Mouse (Mus musculus) limb, embryonic 10.5 days (tissue): Measurements from ENCODE around the gene Rbm15. TPM values are rescaled to one million over a fixed set of nuclear protein-coding genes. Genes with fewer than 3 reads are reported as not detected.

ENCODE experiments used
- DNase-seq: peaks from one replicate; pipeline ENCODE4 v3.0.0-alpha.2; 2017; ENCODE audit warnings: low spot score
- H3K27ac ChIP-seq: fragments of 300-500 bp; sonication (generic); 2 replicates; pipeline ENCODE4 v1.5.1; 2016; ENCODE audit warnings: mild to moderate bottlenecking
- H3K27me3 ChIP-seq: fragments of 300-500 bp; sonication (generic); 2 replicates; pipeline ENCODE4 v1.6.1; 2016; ENCODE audit warnings: low read depth, mild to moderate bottlenecking; ENCODE audit not compliant: poor library complexity, severe bottlenecking
- H3K36me3 ChIP-seq: fragments of 300-500 bp; sonication (generic); 2 replicates; pipeline ENCODE4 v1.6.1; 2016; ENCODE audit warnings: mild to moderate bottlenecking, moderate library complexity
- H3K4me1 ChIP-seq: fragments of 300-500 bp; sonication (generic); 2 replicates; pipeline ENCODE4 v1.6.1; 2016
- H3K4me3 ChIP-seq: fragments of 300-500 bp; sonication (generic); 2 replicates; pipeline ENCODE4 v1.5.1; 2016; ENCODE audit warnings: mild to moderate bottlenecking, moderate library complexity
- H3K9me3 ChIP-seq: fragments of 300-500 bp; sonication (generic); replicated peaks from 2 replicates; pipeline ENCODE4 v1.6.1; 2016; ENCODE audit warnings: mild to moderate bottlenecking
- WGBS: fragments of 180-500 bp; shearing (Covaris S2); methylation state at CpG from one replicate; pipeline ENCODE4 v1.1.7; 2016; 5-methylcytosine and 5-hydroxymethylcytosine counted together
- polyA plus RNA-seq: library from polyadenylated mRNA; unstranded; fragments of >200 nt; fragmentation: Nextera tagmentation; extraction: Ambion mirVana; gene quantifications from 2 replicates; pipeline ENCODE4 v1.2.1, GENCODE M21; 2016

The Rbm15 gene
- polyA plus RNA-seq, result 17.2 and 17.4 TPM in 2 replicates

- Histone ChIP-seq H3K27ac (peak within 1 kb of the TSS; percentile 98), H3K36me3 (peaks cover 31% of the 10 kb centered on the region), H3K4me3 (peak within 1 kb of the TSS; percentile 97), H3K27me3 (no peaks in the 10 kb centered on the region), H3K9me3 (no peaks in the 10 kb centered on the region), H3K4me1 (peaks cover 38% of the 10 kb centered on the region)
- under 1% methylated on average over 62 of the region's 62 CpGs for WGBS
- peak; percentile 90 for DNase-seq
These were observed at the start of gene Rbm15 for GRCm38 (mm10) chr3:107333381-107334201. TSS of gene Rbm15 (minus strand) at chr3:107333673.

GRCm38 (mm10) chr3:107379422-107379821 is 45.9 kb upstream of the Rbm15 start:
- DNase-seq, result peak; percentile 70
- WGBS, result 4% methylated on average over 4 of the region's 4 CpGs
- no peaks in the 10 kb centered on the region for H3K9me3 ChIP-seq

GRCm38 (mm10) chr3:107378626-107379025 is 45.2 kb upstream of the Rbm15 start:
- Histone ChIP-seq H3K27ac (no peak overlapping the region), H3K9me3 (no peaks in the 10 kb centered on the region), H3K4me1 (peaks cover 17% of the 10 kb centered on the region), H3K27me3 (0 out of 2 replicates have a peak, but pooled peaks cover 8% of the 10 kb centered on the region), H3K36me3 (no peaks in the 10 kb centered on the region), H3K4me3 (no peak overlapping the region)
- WGBS, result 65% methylated on average over 5 of the region's 5 CpGs
- no peak for DNase-seq

More at GRCm38 (mm10) chr3:107379422-107379821, 45.9 kb upstream of the Rbm15 start:
- H3K27ac ChIP-seq, result no peak overlapping the region
- 0 out of 2 replicates have a peak, but pooled peaks cover 8% of the 10 kb centered on the region for H3K27me3 ChIP-seq
- H3K36me3 ChIP-seq, result no peaks in the 10 kb centered on the region
- peaks cover 16% of the 10 kb centered on the region for H3K4me1 ChIP-seq
- H3K4me3 ChIP-seq, result no peak overlapping the region

- no peak overlapping the region for H3K4me3 ChIP-seq
- H3K27me3 ChIP-seq, result no peaks in the 10 kb centered on the region
- 12% methylated on average over 6 of the region's 6 CpGs for WGBS
- no peaks in the 10 kb centered on the region for H3K36me3 ChIP-seq
- H3K27ac ChIP-seq, result no peak overlapping the region
- no peak for DNase-seq
- peaks cover 14% of the 10 kb centered on the region for H3K4me1 ChIP-seq
- H3K9me3 ChIP-seq, result no peaks in the 10 kb centered on the region
These were observed 41.6 kb upstream of the Rbm15 start for GRCm38 (mm10) chr3:107374948-107375664.

- Histone ChIP-seq H3K36me3 (no peaks in the 10 kb centered on the region), H3K4me1 (peaks cover 18% of the 10 kb centered on the region), H3K27me3 (0 out of 2 replicates have a peak, but pooled peaks cover 27% of the 10 kb centered on the region), H3K27ac (no peak overlapping the region), H3K9me3 (no peaks in the 10 kb centered on the region), H3K4me3 (no peak overlapping the region)
- DNase-seq, result no peak
- 83% methylated on average over 6 of the region's 6 CpGs for WGBS
These were observed 35.7 kb upstream of the Rbm15 start for GRCm38 (mm10) chr3:107369156-107369555.

GRCm38 (mm10) chr3:107367938-107368599 is 34.6 kb upstream of the Rbm15 start:
- Histone ChIP-seq H3K36me3 (no peaks in the 10 kb centered on the region), H3K9me3 (no peaks in the 10 kb centered on the region)
- 83% methylated on average over 8 of the region's 8 CpGs for WGBS

GRCm38 (mm10) chr3:107365341-107365740 is 31.9 kb upstream of the Rbm15 start:
- H3K27ac ChIP-seq, result no peak overlapping the region
- H3K36me3 ChIP-seq, result no peaks in the 10 kb centered on the region
- 0 out of 2 replicates have a peak, but pooled peaks cover 27% of the 10 kb centered on the region for H3K27me3 ChIP-seq
- no peaks in the 10 kb centered on the region for H3K9me3 ChIP-seq
- DNase-seq, result no peak
- 74% methylated on average over 4 of the region's 4 CpGs for WGBS
- H3K4me3 ChIP-seq, result no peak overlapping the region
- peaks cover 32% of the 10 kb centered on the region for H3K4me1 ChIP-seq

More at GRCm38 (mm10) chr3:107367938-107368599, 34.6 kb upstream of the Rbm15 start:
- 0 out of 2 replicates have a peak, but pooled peaks cover 27% of the 10 kb centered on the region for H3K27me3 ChIP-seq
- DNase-seq, result no peak
- peaks cover 18% of the 10 kb centered on the region for H3K4me1 ChIP-seq
- H3K27ac ChIP-seq, result no peak overlapping the region
- no peak overlapping the region for H3K4me3 ChIP-seq

GRCm38 (mm10) chr3:107363391-107363790 is 29.9 kb upstream of the Rbm15 start:
- H3K27ac ChIP-seq, result no peak overlapping the region
- no peak overlapping the region for H3K4me3 ChIP-seq
- no peak for DNase-seq
- 87% methylated on average over 5 of the region's 5 CpGs for WGBS
- H3K4me1 ChIP-seq, result peaks cover 37% of the 10 kb centered on the region
- H3K27me3 ChIP-seq, result 0 out of 2 replicates have a peak, but pooled peaks cover 27% of the 10 kb centered on the region
- no peaks in the 10 kb centered on the region for H3K9me3 ChIP-seq
- H3K36me3 ChIP-seq, result no peaks in the 10 kb centered on the region

- peak overlapping the region; percentile 80 for H3K27ac ChIP-seq
- peaks cover 4% of the 10 kb centered on the region; the same call in 1 of the 2 replicates for H3K27me3 ChIP-seq
- no peaks in the 10 kb centered on the region for H3K9me3 ChIP-seq
- H3K4me1 ChIP-seq, result peaks cover 42% of the 10 kb centered on the region
- H3K36me3 ChIP-seq, result no peaks in the 10 kb centered on the region
- no peak overlapping the region for H3K4me3 ChIP-seq
- no peak for DNase-seq
- 67% methylated on average over 4 of the region's 4 CpGs for WGBS
These were observed 26.9 kb upstream of the Rbm15 start for GRCm38 (mm10) chr3:107360341-107360740.

GRCm38 (mm10) chr3:107357700-107358234 is 24.3 kb upstream of the Rbm15 start:
- no peaks in the 10 kb centered on the region for H3K9me3 ChIP-seq
- no peak overlapping the region for H3K27ac ChIP-seq
- H3K36me3 ChIP-seq, result no peaks in the 10 kb centered on the region
- H3K4me1 ChIP-seq, result peaks cover 36% of the 10 kb centered on the region
- H3K4me3 ChIP-seq, result no peak overlapping the region
- no peak for DNase-seq
- peaks cover 11% of the 10 kb centered on the region; the same call in 1 of the 2 replicates for H3K27me3 ChIP-seq
- WGBS, result 50% methylated on average over 3 of the region's 3 CpGs

- Histone ChIP-seq H3K27me3 (peaks cover 11% of the 10 kb centered on the region; the same call in 1 of the 2 replicates), H3K36me3 (no peaks in the 10 kb centered on the region), H3K4me1 (peaks cover 36% of the 10 kb centered on the region), H3K27ac (0 out of 2 replicates have a peak overlapping the region, but pooled peaks have one; percentile 37), H3K4me3 (peak overlapping the region; percentile 33), H3K9me3 (no peaks in the 10 kb centered on the region)
- peak; percentile 86 for DNase-seq
- WGBS, result under 1% methylated on average over 11 of the region's 11 CpGs
These were observed 23.5 kb upstream of the Rbm15 start for GRCm38 (mm10) chr3:107356964-107357441.
